Mouse (Mus musculus) midbrain, embryonic 15.5 days (tissue): ENCODE measurements at regions not wholly inside any gene's neighbourhood (a gene's known extent, or its start where the extent isn't known, plus 50 kb on each side); places are given as distances from the start of the nearest gene placed in this dataset.

Experiments
- ATAC-seq: fragments of 200-750 bp; cut with Nextera tagmentation; replicated peaks from 2 replicates; pipeline ENCODE4 v1.8.0; 2017; ENCODE audit warnings: moderate TSS enrichment
- H3K27ac ChIP-seq: fragments of 300-500 bp; sonication (generic); 2 replicates; pipeline ENCODE4 v1.5.1; 2015; ENCODE audit warnings: mild to moderate bottlenecking, inconsistent platforms
- H3K27me3 ChIP-seq: fragments of 300-500 bp; sonication (generic); replicated peaks from 2 replicates; pipeline ENCODE4 v1.6.1; 2015; ENCODE audit warnings: inconsistent platforms
- H3K36me3 ChIP-seq: fragments of 300-500 bp; sonication (generic); replicated peaks from 2 replicates; pipeline ENCODE4 v1.6.1; 2015; ENCODE audit warnings: inconsistent platforms
- H3K4me1 ChIP-seq: fragments of 300-500 bp; sonication (generic); 2 replicates; pipeline ENCODE4 v1.6.1; 2015; ENCODE audit warnings: inconsistent platforms
- H3K4me2 ChIP-seq: fragments of 300-500 bp; sonication (generic); 2 replicates; pipeline ENCODE4 v1.6.1; 2015; ENCODE audit warnings: inconsistent platforms, mild to moderate bottlenecking, moderate library complexity
- H3K4me3 ChIP-seq: fragments of 300-500 bp; sonication (generic); 2 replicates; pipeline ENCODE4 v1.5.1; 2015; ENCODE audit warnings: mild to moderate bottlenecking, inconsistent platforms
- H3K9ac ChIP-seq: fragments of 300-500 bp; sonication (generic); 2 replicates; pipeline ENCODE4 v1.6.1; 2015; ENCODE audit warnings: mild to moderate bottlenecking, inconsistent platforms
- H3K9me3 ChIP-seq: fragments of 300-500 bp; sonication (generic); 2 replicates; pipeline ENCODE4 v1.6.1; 2016; ENCODE audit warnings: inconsistent platforms
- WGBS: fragments of 180-500 bp; shearing (Covaris S2); methylation state at CpG from one replicate; pipeline ENCODE4 v1.1.7; 2015; ENCODE audit warnings: mixed read lengths; 5-methylcytosine and 5-hydroxymethylcytosine counted together

- Histone ChIP-seq H3K9ac (no peak overlapping the region), H3K36me3 (no peaks in the 10 kb centered on the region), H3K4me3 (no peak overlapping the region), H3K27me3 (no peaks in the 10 kb centered on the region), H3K4me2 (no peak overlapping the region), H3K27ac (no peak overlapping the region), H3K9me3 (no peaks in the 10 kb centered on the region), H3K4me1 (no peaks in the 10 kb centered on the region)
- ATAC-seq: no peak
- WGBS: 85% methylated on average over 2 of the region's 2 CpGs
Observed at GRCm38 (mm10) chr13:39566491-39566890, 605.8 kb upstream of the Slc35b3 start.

GRCm38 (mm10) chr13:39537724-39538440 is 577.2 kb upstream of the Slc35b3 start:
- H3K27me3 ChIP-seq: peaks cover 3% of the 10 kb centered on the region; the same call in 1 of the 2 replicates
- H3K4me2 ChIP-seq: 0 out of 2 replicates have a peak overlapping the region, but pooled peaks have one; percentile 3
- no peaks in the 10 kb centered on the region for H3K36me3 ChIP-seq
- H3K4me3 ChIP-seq: no peak overlapping the region
- peak; percentile 56 for ATAC-seq
- H3K4me1 ChIP-seq: peaks cover 5% of the 10 kb centered on the region; the same call in 1 of the 2 replicates
- WGBS: 38% methylated on average over 14 of the region's 14 CpGs
- no peaks in the 10 kb centered on the region for H3K9me3 ChIP-seq
- H3K9ac ChIP-seq: no peak overlapping the region
- H3K27ac ChIP-seq: no peak overlapping the region

- no peaks in the 10 kb centered on the region for H3K36me3 ChIP-seq
- WGBS: 96% methylated on average over 1 of the region's 1 CpGs
- H3K4me3 ChIP-seq: no peak overlapping the region
- H3K27me3 ChIP-seq: peaks cover 46% of the 10 kb centered on the region
- H3K9ac ChIP-seq: no peak overlapping the region
- ATAC-seq: no peak
- no peak overlapping the region for H3K4me2 ChIP-seq
- no peaks in the 10 kb centered on the region for H3K9me3 ChIP-seq
- H3K27ac ChIP-seq: no peak overlapping the region
- H3K4me1 ChIP-seq: peaks cover 10% of the 10 kb centered on the region; the same call in 1 of the 2 replicates
Observed at GRCm38 (mm10) chr13:39526469-39526868, 565.8 kb upstream of the Slc35b3 start.

GRCm38 (mm10) chr13:39523856-39524301 is 563.2 kb upstream of the Slc35b3 start:
- Histone ChIP-seq H3K27me3 (peaks cover 45% of the 10 kb centered on the region), H3K27ac (no peak overlapping the region), H3K4me1 (peaks cover 10% of the 10 kb centered on the region; the same call in 1 of the 2 replicates), H3K36me3 (no peaks in the 10 kb centered on the region), H3K9ac (no peak overlapping the region), H3K9me3 (no peaks in the 10 kb centered on the region), H3K4me2 (peak overlapping the region; percentile 36), H3K4me3 (no peak overlapping the region)
- peak; percentile 87 for ATAC-seq
- WGBS: 9% methylated on average over 9 of the region's 9 CpGs

- no peak for ATAC-seq
- H3K4me3 ChIP-seq: no peak overlapping the region
- 0 out of 2 replicates have a peak overlapping the region, but pooled peaks have one; percentile 36 for H3K4me2 ChIP-seq
- H3K9me3 ChIP-seq: no peaks in the 10 kb centered on the region
- no peak overlapping the region for H3K27ac ChIP-seq
- H3K9ac ChIP-seq: no peak overlapping the region
- WGBS: 17% methylated on average over 5 of the region's 5 CpGs
- H3K4me1 ChIP-seq: peaks cover 10% of the 10 kb centered on the region; the same call in 1 of the 2 replicates
- H3K36me3 ChIP-seq: no peaks in the 10 kb centered on the region
- peaks cover 41% of the 10 kb centered on the region for H3K27me3 ChIP-seq
Observed at GRCm38 (mm10) chr13:39523246-39523850, 562.7 kb upstream of the Slc35b3 start.

- Histone ChIP-seq H3K27me3 (peaks cover 33% of the 10 kb centered on the region), H3K27ac (no peak overlapping the region), H3K9me3 (no peaks in the 10 kb centered on the region), H3K36me3 (no peaks in the 10 kb centered on the region), H3K9ac (no peak overlapping the region), H3K4me1 (peaks cover 10% of the 10 kb centered on the region; the same call in 1 of the 2 replicates), H3K4me2 (no peak overlapping the region), H3K4me3 (no peak overlapping the region)
- 94% methylated on average over 9 of the region's 9 CpGs for WGBS
- ATAC-seq: no peak
Observed at GRCm38 (mm10) chr13:39520846-39521245, 560.2 kb upstream of the Slc35b3 start.

GRCm38 (mm10) chr13:39516106-39516505 is 555.4 kb upstream of the Slc35b3 start:
- WGBS: 43% methylated on average over 8 of the region's 8 CpGs
- no peak for ATAC-seq
- peaks cover 14% of the 10 kb centered on the region for H3K27me3 ChIP-seq

GRCm38 (mm10) chr13:39489806-39490205 is 529.1 kb upstream of the Slc35b3 start:
- Histone ChIP-seq H3K9ac (no peak overlapping the region), H3K4me3 (no peak overlapping the region), H3K4me2 (no peak overlapping the region), H3K27me3 (no peaks in the 10 kb centered on the region), H3K4me1 (no peaks in the 10 kb centered on the region), H3K27ac (no peak overlapping the region), H3K36me3 (no peaks in the 10 kb centered on the region), H3K9me3 (no peaks in the 10 kb centered on the region)
- ATAC-seq: no peak
- 71% methylated on average over 7 of the region's 7 CpGs for WGBS

More at GRCm38 (mm10) chr13:39516106-39516505, 555.4 kb upstream of the Slc35b3 start:
- Histone ChIP-seq H3K36me3 (no peaks in the 10 kb centered on the region), H3K4me1 (no peaks in the 10 kb centered on the region), H3K27ac (no peak overlapping the region), H3K9ac (no peak overlapping the region), H3K4me2 (no peak overlapping the region), H3K4me3 (no peak overlapping the region), H3K9me3 (no peaks in the 10 kb centered on the region)

- H3K4me2 ChIP-seq: no peak overlapping the region
- H3K36me3 ChIP-seq: no peaks in the 10 kb centered on the region
- H3K4me1 ChIP-seq: no peaks in the 10 kb centered on the region
- no peak for ATAC-seq
- H3K4me3 ChIP-seq: no peak overlapping the region
- H3K27me3 ChIP-seq: no peaks in the 10 kb centered on the region
- H3K9ac ChIP-seq: no peak overlapping the region
- no peak overlapping the region for H3K27ac ChIP-seq
- no peaks in the 10 kb centered on the region for H3K9me3 ChIP-seq
- 55% methylated on average over 6 of the region's 6 CpGs for WGBS
Observed at GRCm38 (mm10) chr13:39472621-39473020, 511.9 kb upstream of the Slc35b3 start.

GRCm38 (mm10) chr13:39441799-39442198 is 481.1 kb upstream of the Slc35b3 start:
- Histone ChIP-seq H3K4me1 (no peaks in the 10 kb centered on the region), H3K36me3 (no peaks in the 10 kb centered on the region), H3K9me3 (no peaks in the 10 kb centered on the region), H3K27ac (no peak overlapping the region), H3K4me2 (no peak overlapping the region), H3K9ac (no peak overlapping the region), H3K4me3 (no peak overlapping the region), H3K27me3 (peaks cover 10% of the 10 kb centered on the region)
- 91% methylated on average over 13 of the region's 13 CpGs for WGBS
- ATAC-seq: no peak

GRCm38 (mm10) chr13:39440907-39441306 is 480.2 kb upstream of the Slc35b3 start:
- Histone ChIP-seq H3K27ac (no peak overlapping the region), H3K4me3 (no peak overlapping the region), H3K9me3 (no peaks in the 10 kb centered on the region), H3K4me2 (no peak overlapping the region), H3K27me3 (peaks cover 10% of the 10 kb centered on the region), H3K9ac (no peak overlapping the region), H3K36me3 (no peaks in the 10 kb centered on the region), H3K4me1 (no peaks in the 10 kb centered on the region)
- peak; percentile 87 for ATAC-seq
- 20% methylated on average over 8 of the region's 8 CpGs for WGBS

- Histone ChIP-seq H3K9me3 (no peaks in the 10 kb centered on the region), H3K4me2 (no peak overlapping the region), H3K27me3 (peaks cover 10% of the 10 kb centered on the region), H3K4me3 (no peak overlapping the region), H3K36me3 (no peaks in the 10 kb centered on the region), H3K9ac (no peak overlapping the region), H3K4me1 (no peaks in the 10 kb centered on the region), H3K27ac (no peak overlapping the region)
- no peak for ATAC-seq
- 92% methylated on average over 10 of the region's 10 CpGs for WGBS
Observed at GRCm38 (mm10) chr13:39440336-39440735, 479.7 kb upstream of the Slc35b3 start.
